Mouse (Mus musculus): ENCODE measurements around the gene Syndig1l.

DNA sequence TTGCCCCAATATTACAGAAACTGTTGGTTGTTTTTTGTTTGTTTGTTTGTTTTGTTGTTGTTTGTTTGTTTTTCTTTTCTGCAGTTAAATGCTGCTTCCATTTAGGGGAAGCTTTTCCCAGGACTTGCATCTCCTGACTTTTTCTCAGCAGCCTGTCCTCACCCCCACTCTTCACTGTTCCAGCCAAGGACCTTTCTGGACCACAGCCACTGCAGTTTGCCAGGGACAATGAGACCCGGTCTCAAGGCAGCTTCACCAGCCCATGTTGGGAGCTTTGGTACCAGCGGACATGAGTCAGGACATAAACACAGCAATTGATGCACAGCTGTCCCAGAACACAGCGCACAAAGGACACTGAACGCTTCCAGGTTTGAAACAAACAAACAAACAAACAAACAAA lies 8.3 kb upstream of the Syndig1l start:
- no peak for TF ChIP-seq CTCF (IDR thresholded peaks at IDR 0.05; ENCODE audit: extremely low read depth, insufficient read depth, insufficient read length, insufficient replicate concordance)
- TF ChIP-seq POLR2A (IDR thresholded peaks at IDR 0.05; ENCODE audit: low read depth, low read length): no peak

Measured in spleen, adult 2 months (tissue).